Mouse (Mus musculus) liver, embryonic 16.5 days (tissue): Measurements from ENCODE around the gene Rnf220. TPM values are rescaled to one million over a fixed set of nuclear protein-coding genes. Genes with fewer than 3 reads are reported as not detected.

ENCODE experiments used
- ATAC-seq: fragments of 200-750 bp; cut with Nextera tagmentation; 2 replicates; pipeline ENCODE4 v1.8.0; 2017; ENCODE audit warnings: low read depth, mild to moderate bottlenecking, moderate number of reproducible peaks, moderate library complexity
- H3K27ac ChIP-seq: fragments of 300-500 bp; sonication (generic); 2 replicates; pipeline ENCODE4 v1.5.1; 2014; ENCODE audit warnings: mild to moderate bottlenecking, low read length
- H3K27me3 ChIP-seq: fragments of 300-500 bp; sonication (generic); 2 replicates; pipeline ENCODE4 v1.6.1; 2014; ENCODE audit warnings: low read depth, low read length, mixed read lengths; ENCODE audit not compliant: control insufficient read depth, insufficient read depth
- H3K36me3 ChIP-seq: fragments of 300-500 bp; sonication (generic); 2 replicates; pipeline ENCODE4 v1.6.1; 2014; ENCODE audit warnings: mild to moderate bottlenecking; ENCODE audit not compliant: control insufficient read depth, insufficient read depth
- H3K4me1 ChIP-seq: fragments of 300-500 bp; sonication (generic); 2 replicates; pipeline ENCODE4 v1.6.1; 2014; ENCODE audit warnings: low read depth, low read length, mixed read lengths; ENCODE audit not compliant: control insufficient read depth
- H3K4me2 ChIP-seq: fragments of 300-500 bp; sonication (generic); 2 replicates; pipeline ENCODE4 v1.6.1; 2014; ENCODE audit warnings: low read depth, low read length, mixed read lengths
- H3K4me3 ChIP-seq: fragments of 300-500 bp; sonication (generic); 2 replicates; pipeline ENCODE4 v1.5.1; 2014; ENCODE audit warnings: low read depth, mild to moderate bottlenecking, low read length
- H3K9ac ChIP-seq: fragments of 300-500 bp; sonication (generic); 2 replicates; pipeline ENCODE4 v1.6.1; 2014; ENCODE audit warnings: low read depth, low read length
- H3K9me3 ChIP-seq: fragments of 300-500 bp; sonication (generic); replicated peaks from 2 replicates; pipeline ENCODE4 v1.6.1; 2016; ENCODE audit warnings: low read length; ENCODE audit not compliant: control insufficient read depth
- WGBS: fragments of 180-500 bp; shearing (Covaris S2); extraction: QIAGEN DNeasy Blood & Tissue Kit; methylation state at CpG from one replicate; pipeline ENCODE4 v1.1.7; 2014; ENCODE audit not compliant: insufficient replicate concordance; 5-methylcytosine and 5-hydroxymethylcytosine counted together
- polyA plus RNA-seq: library from polyadenylated mRNA; unstranded; fragments of >200 nt; fragmentation: Nextera tagmentation; extraction: Ambion mirVana; gene quantifications from 2 replicates; pipeline ENCODE4 v1.2.1, GENCODE M21; 2015

Gene Rnf220
- polyA plus RNA-seq, 1 experiment from 2014 or later: 21.5 TPM

DNA sequence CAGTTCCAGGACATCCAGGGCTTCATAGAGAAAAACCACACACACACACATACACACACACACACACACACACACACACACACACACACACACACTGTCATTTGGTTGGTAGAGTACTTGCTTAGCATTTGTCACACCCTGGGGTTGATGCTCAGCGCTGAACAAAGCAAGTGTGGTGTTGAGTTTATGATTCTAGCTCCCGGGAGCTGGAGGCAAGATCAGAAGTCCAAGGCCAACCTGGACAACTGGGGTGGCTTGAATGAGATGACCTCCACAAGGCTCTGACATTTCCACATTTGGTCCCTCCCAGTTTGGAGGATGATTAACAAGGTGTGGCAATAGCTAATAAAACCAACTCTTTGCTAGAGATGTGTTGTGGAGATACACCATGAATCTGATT is 265.6 kb downstream of the Rnf220 start:
- 69% methylated on average over 2 of the region's 2 CpGs for WGBS
- no peaks in the 10 kb centered on the region for H3K9me3 ChIP-seq
- 0 out of 2 replicates have a peak overlapping the region, but pooled peaks have one; percentile 22 for H3K27ac ChIP-seq
- no peak overlapping the region for H3K9ac ChIP-seq
- ATAC-seq: peak; percentile 76
- no peaks in the 10 kb centered on the region for H3K36me3 ChIP-seq
- H3K4me3 ChIP-seq: no peak overlapping the region
- H3K27me3 ChIP-seq: no peaks in the 10 kb centered on the region
- H3K4me2 ChIP-seq: no peak overlapping the region
- no peaks in the 10 kb centered on the region for H3K4me1 ChIP-seq

DNA sequence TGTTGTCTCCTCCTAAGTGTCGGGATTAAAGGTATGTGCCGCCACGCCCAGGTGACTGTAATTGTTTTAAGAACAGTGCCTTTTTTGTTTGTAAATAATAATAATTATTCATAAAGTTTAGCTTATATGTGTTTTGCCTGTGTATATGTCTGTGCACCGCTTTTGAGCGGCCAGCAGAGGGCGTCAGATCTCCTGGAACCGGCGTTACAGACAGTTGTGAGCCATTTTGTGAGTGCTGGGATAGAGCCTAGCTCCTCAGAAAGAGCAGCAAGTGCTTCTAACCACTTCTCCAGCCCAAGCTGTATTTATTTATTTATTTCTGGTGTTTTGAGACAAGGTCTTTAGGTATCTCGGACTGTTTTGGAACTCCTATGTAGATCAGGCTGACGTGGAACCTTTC is 266.5 kb downstream of the Rnf220 start:
- Histone ChIP-seq H3K36me3 (no peaks in the 10 kb centered on the region), H3K27me3 (no peaks in the 10 kb centered on the region), H3K4me1 (no peaks in the 10 kb centered on the region), H3K4me2 (no peak overlapping the region), H3K4me3 (no peak overlapping the region), H3K9me3 (no peaks in the 10 kb centered on the region), H3K27ac (no peak overlapping the region), H3K9ac (no peak overlapping the region)
- WGBS: 47% methylated on average over 10 of the region's 10 CpGs
- ATAC-seq: no peak

DNA sequence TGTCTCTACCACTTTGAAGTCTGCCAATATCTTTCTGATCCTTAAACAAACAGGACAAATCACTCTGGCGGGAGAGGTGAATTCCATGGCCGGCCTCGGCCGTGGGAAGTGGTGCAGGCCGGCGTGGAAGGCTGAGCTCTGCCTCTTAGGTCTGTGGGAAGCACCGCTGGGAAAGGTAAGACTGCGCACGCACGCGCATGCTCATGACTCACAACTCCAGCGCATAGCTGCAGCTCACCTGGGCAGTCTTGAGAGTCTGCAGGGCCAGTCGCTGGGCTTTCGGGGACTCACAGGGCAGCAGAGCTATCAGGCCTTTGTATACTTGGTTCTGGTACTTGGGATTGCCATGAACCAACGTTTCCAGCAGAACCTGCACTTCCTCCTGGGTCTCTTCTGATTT is 267.3 kb downstream of the Rnf220 start:
- Histone ChIP-seq H3K4me3 (no peak overlapping the region), H3K9ac (no peak overlapping the region), H3K27me3 (no peaks in the 10 kb centered on the region), H3K4me2 (no peak overlapping the region), H3K9me3 (no peaks in the 10 kb centered on the region), H3K27ac (no peak overlapping the region), H3K4me1 (no peaks in the 10 kb centered on the region), H3K36me3 (no peaks in the 10 kb centered on the region)
- no peak for ATAC-seq
- 66% methylated on average over 15 of the region's 15 CpGs for WGBS

DNA sequence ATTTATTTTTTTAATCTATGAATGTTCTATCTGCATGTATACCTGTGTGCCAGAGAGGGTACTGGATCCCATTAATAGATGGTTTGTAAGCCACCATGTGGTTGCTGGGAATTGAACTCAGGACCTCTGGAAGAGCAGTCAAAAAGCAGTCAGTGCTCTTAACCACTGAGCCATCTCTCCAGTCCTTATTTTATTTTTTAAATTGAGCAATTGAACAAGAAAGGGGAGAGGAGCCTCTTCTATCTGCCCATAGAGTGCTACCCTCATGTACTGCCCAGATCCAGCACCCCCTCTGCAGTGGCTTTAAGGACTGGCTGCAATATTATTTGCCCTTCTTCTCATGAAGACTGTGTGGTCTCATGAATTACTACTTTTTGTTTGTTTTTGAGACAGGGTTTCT is 271.6 kb downstream of the Rnf220 start:
- no peak overlapping the region for H3K4me3 ChIP-seq
- H3K4me2 ChIP-seq: no peak overlapping the region
- no peak for ATAC-seq
- H3K4me1 ChIP-seq: no peaks in the 10 kb centered on the region
- no peaks in the 10 kb centered on the region for H3K27me3 ChIP-seq
- H3K27ac ChIP-seq: no peak overlapping the region
- H3K36me3 ChIP-seq: no peaks in the 10 kb centered on the region
- no peaks in the 10 kb centered on the region for H3K9me3 ChIP-seq
- H3K9ac ChIP-seq: no peak overlapping the region

DNA sequence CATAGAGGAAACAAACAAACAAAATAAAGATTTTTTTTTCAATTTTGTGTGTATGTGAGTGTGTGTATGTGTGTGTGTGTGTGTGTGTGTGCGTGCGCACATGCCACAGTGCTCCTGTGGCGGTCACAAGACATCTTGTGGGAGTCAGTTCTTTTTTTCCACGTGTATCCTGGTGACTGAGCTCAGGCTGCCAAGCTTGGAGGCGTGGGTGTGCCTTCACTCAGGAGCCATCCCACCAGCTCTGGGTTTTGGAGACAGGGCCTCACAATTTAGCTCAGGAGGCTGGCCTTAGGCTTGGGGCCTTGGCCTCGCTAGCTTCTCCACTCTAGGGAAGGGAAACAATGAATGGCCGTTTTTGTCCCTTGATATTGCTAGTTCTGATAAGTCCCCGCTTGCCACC is 272.7 kb downstream of the Rnf220 start:
- H3K27me3 ChIP-seq: no peaks in the 10 kb centered on the region
- no peaks in the 10 kb centered on the region for H3K4me1 ChIP-seq
- H3K4me3 ChIP-seq: no peak overlapping the region
- H3K36me3 ChIP-seq: no peaks in the 10 kb centered on the region
- ATAC-seq: no peak
- H3K9ac ChIP-seq: no peak overlapping the region
- no peak overlapping the region for H3K27ac ChIP-seq
- no peaks in the 10 kb centered on the region for H3K9me3 ChIP-seq
- H3K4me2 ChIP-seq: no peak overlapping the region
- WGBS: 57% methylated on average over 8 of the region's 8 CpGs

DNA sequence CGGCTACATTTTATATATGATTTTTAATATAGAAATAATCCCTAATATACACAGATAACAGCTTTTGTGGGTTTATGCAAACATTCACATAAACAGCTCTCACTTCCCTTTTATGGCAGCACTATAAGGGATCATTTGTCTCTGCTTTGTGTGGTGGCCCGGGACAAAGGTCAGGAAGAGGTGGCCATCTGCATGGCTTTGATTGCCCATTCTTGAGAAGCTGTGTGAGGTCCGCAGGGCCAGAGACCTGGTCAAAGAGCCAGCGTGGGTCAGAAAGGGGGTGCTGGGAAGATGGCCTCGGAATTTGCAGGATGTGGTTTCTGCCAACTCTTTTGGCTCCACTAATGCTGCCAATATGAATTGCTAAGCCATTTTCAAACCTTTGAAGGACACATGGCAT is 273.9 kb downstream of the Rnf220 start:
- Histone ChIP-seq H3K4me3 (no peak overlapping the region), H3K4me2 (no peak overlapping the region), H3K9me3 (no peaks in the 10 kb centered on the region), H3K9ac (no peak overlapping the region), H3K4me1 (peaks cover 4% of the 10 kb centered on the region), H3K36me3 (no peaks in the 10 kb centered on the region), H3K27ac (no peak overlapping the region), H3K27me3 (no peaks in the 10 kb centered on the region)
- 38% methylated on average over 5 of the region's 5 CpGs for WGBS
- ATAC-seq: no peak

DNA sequence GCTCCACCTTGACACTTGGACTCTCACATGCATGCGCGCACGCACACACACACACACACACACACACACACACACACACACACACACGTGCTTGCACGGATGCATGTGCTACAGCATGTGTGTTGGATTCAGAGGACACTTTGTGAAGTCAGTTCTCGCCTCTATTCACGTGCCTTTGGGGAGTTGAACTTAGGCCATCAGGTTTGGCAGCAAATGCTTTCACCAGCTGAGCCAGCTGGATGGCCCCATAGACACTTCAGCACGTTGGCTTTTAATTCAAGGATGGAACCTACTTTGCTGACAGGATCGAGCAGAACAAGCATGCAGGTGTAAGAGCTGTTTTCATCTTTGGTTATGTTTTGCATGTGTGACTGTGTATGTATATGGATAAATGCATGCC is 275.0 kb downstream of the Rnf220 start:
- H3K27me3 ChIP-seq: no peaks in the 10 kb centered on the region
- H3K9me3 ChIP-seq: no peaks in the 10 kb centered on the region
- H3K27ac ChIP-seq: no peak overlapping the region
- 79% methylated on average over 9 of the region's 9 CpGs for WGBS
- peaks cover 4% of the 10 kb centered on the region for H3K4me1 ChIP-seq
- no peak overlapping the region for H3K9ac ChIP-seq
- H3K4me2 ChIP-seq: no peak overlapping the region
- H3K36me3 ChIP-seq: no peaks in the 10 kb centered on the region
- no peak overlapping the region for H3K4me3 ChIP-seq
- no peak for ATAC-seq

Other genes with a start within 250 kb of the Rnf220 start
- 10.8 and 10.9 TPM in 2 replicates for gene Tmem53, start 245.1 kb downstream of the Rnf220 start, polyA plus RNA-seq
- 0.09 TPM in 1 of 2 replicates, not detected in the other for gene Armh1, start 244.9 kb downstream of the Rnf220 start, polyA plus RNA-seq
- 24.7 and 26.8 TPM in 2 replicates for gene Eri3, start 53.3 kb upstream of the Rnf220 start, polyA plus RNA-seq
- gene Dmap1, start 185.2 kb upstream of the Rnf220 start, polyA plus RNA-seq: 15.8 and 17.1 TPM in 2 replicates
- gene Gm12845, start 227.4 kb upstream of the Rnf220 start, polyA plus RNA-seq: not detected in 2 replicates